Mouse (Mus musculus): Measurements from ENCODE around the gene Gm17660. TPM values are rescaled to one million over a fixed set of nuclear protein-coding genes. Genes with fewer than 3 reads are reported as not detected.
A peak's percentile ranks its signal among the peaks of the same experiment; 100 is the strongest.

The Gm17660 gene
- total RNA-seq (2021) (not detected), polyA plus RNA-seq (2012; rRNA removed) (not detected in 2 replicates)
- long read RNA-seq: 0 reads

DNA sequence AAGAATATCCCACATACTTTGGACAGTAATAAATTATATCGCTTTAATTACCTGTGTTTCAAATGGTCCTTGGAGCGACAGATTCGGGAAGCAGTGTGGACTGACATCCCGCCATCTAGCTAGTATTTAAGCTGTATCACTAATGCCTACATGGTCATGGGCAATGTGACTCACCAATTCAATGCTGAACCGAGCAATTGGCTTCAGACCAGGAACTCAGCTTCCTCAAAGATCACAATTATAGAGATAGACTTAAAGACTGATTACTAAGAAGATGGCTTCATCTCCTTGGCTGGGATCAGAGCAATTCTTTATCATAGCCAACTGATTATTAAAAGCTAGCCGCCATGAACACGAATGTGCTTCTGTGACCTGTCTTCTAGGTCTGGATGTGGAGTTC is at the start of gene Gm17660:
Gm17660 (minus strand) TSS at position 101 of the 400 bp plus-strand sequence.
- DNase-seq: no peak

DNA sequence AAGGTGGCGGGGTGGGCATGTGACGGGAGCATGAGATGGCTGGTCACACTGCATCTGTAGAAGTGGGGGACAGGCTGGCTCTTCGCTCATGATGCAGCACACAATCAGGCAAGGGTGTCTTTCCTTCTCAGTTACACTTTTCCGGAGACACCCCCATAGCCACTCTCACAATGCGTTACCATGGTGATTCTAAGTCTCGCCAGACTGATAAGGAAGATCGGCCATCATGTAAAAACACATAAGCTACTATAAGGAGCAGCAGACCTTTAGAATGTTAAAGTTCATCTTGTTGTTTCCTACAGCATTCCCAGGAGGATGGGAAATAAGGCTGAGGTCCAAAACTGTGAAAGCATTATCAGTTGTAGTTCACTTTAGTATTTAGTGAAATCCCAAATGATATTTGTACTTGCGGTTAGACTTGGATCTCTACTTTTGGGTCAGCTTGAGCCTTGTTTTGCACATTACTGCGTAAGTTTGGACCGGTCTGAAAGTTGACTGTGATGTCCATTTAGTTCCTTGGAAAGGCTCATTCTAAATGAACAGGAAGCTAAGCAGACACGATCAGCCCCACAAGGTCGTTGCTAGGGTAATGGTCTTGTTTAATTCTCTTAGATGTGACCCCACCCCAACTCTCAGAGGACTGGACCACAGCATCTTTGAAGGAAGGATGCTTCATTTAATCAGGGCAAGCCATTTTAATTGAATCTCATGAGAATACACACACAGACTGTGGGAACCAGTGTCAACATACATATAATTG is 49.3 kb upstream of the Gm17660 start:
- DNase-seq: no peak

DNA sequence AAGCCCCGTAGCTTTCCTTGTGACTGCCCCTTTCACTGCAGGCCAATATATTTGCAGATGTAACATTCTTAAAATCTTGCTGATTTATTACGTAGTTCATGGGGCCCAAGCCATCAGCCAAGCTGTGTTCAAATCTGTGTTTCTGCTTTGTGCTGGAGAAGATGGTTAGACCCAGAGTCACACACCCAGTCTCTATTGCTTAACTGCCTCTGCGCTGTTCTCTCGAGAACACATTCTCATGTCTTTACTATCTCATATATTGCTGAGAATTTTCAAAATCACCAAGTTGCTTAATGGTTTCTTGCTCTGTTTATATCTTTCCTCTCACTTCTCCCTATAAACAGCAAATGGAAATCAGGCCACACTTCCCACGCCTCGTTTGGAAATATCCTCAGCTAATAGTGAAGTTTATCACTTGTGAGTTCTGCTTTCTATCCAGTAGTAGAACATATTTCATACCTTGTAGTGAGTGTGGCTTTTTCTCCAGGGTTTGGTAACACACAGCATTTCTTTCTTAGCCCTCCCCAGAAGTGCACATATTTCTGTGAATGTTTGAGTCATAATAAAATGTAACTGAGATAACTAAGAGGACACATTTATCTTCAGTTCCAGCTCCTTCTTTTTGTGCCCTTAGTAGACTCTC is 46.7 kb upstream of the Gm17660 start:
- no peak for DNase-seq

DNA sequence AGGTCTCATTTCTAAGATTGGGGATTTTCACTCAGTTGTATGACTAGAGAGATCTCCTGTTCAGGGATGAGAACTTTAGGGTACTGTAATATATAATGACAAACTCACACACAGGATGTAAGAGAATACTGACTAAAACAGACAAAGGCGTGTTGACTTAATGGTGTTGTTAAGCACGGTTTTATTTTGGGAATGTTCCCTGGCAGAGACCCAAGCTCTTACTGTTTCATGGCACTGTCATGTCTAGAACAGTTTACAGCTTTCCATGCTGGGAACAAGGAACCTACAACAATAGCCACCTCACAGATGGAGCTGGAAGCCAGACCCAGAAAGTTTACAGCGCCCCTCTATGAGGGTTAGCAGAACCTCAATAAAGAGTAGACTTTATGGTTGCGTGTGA is 38.5 kb upstream of the Gm17660 start:
- no peak for DNase-seq

DNA sequence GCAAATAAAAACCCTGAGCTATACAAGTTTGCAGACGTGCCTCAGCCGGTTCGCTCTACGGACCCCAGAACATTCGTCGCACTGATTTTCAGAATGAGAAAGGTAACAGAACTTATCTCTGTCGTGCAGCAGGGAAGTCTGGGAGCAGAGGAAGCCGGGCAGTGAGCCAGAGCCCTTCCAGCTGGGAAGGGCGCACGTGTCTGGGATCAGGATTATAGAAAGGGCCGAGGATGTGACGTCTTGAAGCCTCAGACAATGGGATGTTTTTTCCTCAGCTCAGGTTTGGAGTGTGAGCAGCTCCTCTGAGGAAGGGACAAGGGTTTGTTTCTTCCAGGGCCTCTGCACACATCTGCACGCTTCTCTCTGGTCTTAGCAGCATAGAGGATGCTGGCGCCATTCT is 37.7 kb upstream of the Gm17660 start:
- peak; percentile 58 for DNase-seq

DNA sequence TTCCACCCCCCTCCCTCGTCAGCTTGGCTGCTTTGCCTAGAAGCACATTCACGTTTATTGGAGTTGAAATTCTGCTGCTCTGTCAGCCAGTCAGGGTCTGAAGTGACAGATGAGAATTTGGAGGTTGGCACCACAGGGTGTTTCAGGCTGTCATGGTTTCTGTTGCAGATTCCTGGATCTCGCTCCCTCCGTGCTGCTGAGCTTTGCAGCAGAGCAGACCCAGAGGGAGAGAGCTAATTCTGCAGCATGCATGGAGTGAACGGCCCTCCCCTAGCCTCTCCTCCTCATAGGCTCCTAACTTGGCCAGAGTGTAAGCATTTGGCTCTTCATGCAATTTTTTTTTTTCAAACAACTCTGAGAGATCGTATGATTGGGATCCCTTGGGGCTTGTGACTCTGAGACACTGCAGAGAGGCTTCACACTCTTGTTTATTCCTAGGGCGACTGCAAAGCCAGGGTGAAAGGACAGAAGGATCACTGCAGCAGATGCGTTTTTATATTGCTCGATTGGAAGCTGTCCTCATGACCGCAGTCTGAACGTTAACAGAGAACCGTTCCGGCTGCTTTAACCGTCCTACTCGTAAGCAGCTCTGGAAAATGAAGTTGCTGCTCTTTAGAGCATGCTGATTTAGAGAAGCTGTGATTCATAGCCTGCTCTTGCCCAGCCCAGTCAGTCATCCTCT is 36.2 kb upstream of the Gm17660 start, which contains the start of gene Sparcl1:
Sparcl1 (minus strand) TSS at position 243 of the 682 bp plus-strand sequence.
- peak; percentile 25 for DNase-seq

DNA sequence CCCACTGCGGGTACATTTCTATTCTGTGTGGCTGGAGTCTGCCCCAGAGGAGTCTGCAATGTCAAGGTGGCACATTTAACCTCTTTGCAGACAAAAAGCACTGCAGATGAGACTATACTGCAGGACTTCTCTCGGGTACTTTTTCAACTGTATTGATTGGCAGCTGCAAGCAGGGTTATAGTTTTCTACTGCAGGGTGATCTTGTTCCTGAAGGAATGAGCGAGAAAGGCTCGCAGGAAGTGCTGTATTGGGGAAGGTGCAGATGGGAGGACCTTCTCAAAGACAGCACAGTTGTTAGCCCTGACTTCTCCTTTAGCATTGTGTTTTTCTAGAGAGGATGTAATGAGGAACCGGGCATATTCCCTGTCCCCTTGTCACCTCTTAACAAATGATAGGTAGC is 35.1 kb upstream of the Gm17660 start:
- DNase-seq: no peak

DNA sequence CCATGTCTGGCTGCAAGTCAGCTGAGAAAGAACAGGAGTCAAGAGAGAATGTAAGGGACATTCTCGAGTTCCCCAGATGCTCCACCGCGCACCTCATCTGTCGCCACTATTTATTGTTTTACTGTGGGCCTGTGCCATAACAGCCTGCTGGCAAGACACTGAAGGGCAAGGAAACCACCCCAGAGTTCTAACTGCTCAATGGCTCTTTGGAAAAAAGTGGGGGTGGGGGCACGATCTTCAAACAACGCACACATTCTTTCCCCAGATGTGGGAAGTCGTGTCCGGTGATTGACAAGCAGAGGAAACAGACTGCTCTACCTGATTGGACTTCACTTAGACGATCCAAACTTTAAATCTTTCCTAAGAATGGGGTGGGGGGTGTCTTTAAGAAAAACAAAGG is 34.6 kb upstream of the Gm17660 start:
- DNase-seq: no peak

DNA sequence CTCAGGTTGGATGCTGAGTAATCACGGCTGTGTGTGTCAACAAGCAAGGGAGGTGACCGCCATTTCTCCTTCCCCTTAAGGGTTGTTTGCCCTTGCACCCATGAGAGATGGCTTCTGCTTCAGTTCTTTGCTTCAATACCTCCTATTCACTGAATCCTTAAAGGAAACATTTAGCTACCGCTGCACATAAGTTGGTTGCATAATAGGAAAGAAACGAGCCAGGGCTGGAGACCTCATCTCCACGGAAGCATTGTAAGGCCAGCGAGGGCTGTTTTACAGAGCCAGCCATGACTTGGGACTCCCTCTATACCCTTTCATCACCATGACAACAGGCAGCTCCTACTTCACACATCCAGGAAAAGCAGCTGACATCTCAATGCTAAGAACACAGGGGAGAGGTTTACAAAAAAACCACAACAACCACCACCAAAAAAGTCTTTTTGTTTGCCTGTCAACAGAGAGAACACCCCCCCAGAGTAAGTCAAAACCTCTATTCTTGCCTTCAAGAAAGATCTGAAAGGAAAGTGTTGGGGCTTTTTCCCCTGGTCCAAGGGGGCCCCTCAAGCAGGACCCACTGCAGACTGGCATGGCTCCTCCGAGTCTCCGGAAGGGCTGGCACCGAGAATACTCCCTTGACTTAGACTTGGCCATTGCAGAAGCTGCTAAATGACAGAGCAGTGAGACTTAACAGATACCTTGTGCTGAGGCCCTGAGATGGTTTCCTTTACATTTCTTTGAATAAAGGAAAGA is 32.9 kb upstream of the Gm17660 start:
- no peak for DNase-seq

DNA sequence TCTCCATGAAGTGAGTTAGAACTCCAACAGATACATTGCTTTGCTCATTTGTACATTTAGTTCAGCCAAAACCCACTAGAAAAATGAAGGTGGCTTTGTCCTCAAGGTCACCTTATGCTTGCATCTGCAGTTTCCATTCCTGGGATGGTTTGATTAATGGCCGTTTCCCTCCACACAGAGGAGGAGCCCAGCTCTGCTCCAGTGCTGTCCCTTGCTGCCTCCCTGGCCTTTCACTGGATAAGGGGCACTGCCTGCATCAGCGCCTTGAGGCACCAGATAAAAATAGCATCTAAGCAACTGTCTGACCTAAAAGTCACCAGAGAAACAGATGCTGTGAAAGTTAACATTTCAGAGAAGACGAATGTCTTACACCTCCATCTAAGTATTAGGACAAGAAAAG is 32.1 kb upstream of the Gm17660 start:
- DNase-seq: peak; percentile 56

DNA sequence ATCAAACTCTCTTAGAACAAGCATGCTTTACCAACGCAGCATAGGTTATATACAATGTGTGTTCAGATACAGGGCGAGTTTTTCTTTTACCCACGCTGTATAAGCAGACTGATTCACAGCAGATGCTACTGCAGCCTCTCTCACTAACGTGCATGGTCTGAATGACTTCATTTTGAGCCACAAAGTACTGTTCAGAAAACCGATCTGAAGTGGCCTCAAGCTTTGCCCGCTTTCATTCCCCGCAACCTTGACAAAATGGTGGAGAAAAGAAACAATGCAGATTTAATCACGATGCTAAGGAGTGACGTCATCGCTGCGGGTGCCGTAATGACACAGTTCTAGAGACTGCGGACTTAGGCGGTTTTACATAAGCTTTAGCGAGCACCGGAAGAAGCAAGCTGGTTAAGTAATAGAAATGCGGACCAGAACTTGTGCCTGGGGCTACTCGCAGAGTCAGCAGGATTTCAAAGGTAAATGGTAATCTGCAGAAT is 31.5 kb upstream of the Gm17660 start:
- DNase-seq: peak; percentile 24

DNA sequence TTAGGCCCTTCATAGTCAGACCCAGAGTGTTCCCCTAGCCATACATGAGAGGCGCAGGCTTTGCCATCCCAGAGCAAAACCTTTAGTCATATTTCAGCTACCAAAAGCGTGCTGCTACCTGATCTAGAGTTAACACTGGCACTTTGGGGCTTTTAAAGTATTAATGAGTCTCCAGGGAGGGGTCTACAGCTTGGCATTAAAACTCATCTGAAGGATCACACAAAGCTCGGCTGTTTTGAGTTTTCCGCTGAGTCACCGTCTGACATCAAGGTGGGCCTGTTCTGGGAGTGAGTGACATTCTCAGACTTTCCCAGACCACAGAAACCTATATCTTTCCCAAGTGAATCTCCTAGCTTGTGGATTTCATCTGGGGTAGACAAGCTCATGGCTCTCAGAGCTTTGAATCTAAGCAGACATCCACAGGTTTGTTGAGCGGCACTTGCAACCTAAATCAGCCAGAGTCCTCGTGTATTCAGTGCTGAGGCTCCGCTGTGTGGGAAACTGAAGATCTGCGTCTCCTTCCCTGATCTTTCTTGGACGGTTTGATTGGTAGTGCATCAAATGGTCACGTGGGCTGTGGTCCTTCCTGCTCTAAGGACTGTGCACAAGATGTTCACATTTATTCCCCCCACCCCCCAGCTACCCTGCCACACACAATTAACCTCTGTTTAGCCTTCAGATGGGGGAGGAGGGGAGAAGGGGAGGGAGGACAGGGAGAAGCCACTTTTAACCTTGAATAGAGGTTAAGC is 30.9 kb upstream of the Gm17660 start:
- no peak for DNase-seq

DNA sequence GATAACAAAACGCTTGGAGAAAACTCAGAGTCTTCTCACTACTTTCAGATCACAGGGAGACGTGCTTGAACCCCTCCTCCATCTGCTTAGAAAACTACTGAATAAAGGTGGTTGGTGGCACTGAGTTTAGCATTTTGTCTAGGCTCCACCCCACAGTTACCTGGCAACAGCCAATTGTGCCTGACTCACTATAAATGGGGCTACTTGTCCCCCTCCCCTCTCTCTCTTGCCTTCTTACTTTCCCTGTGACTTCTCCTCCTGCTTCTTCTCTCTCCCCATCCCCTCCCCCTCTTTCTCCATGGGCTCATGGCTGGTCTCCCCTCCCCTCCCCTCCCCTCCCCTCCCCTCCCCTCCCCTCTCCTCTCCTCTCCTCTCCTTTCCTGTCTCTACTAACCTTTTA is 26.7 kb upstream of the Gm17660 start:
- DNase-seq: no peak

DNA sequence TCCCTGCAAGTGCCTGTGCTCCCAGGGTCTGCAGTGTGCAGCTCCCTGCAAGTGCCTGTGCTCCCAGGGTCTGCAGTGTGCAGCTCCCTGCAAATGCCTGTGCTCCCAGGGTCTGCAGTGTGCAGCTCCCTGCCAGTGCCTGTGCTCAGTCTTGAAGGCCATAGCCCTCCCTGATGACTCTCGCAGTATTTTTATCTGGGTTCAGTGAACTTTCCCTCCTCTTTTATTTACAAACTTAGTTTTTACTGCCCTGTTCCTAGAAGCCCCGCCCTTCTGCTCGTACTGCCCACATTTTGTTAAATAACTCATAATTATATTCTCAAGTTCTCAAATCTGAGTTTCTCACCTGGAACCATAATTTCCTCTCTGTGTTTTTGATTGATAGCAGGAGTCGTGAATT is 25.8 kb upstream of the Gm17660 start:
- DNase-seq: no peak

DNA sequence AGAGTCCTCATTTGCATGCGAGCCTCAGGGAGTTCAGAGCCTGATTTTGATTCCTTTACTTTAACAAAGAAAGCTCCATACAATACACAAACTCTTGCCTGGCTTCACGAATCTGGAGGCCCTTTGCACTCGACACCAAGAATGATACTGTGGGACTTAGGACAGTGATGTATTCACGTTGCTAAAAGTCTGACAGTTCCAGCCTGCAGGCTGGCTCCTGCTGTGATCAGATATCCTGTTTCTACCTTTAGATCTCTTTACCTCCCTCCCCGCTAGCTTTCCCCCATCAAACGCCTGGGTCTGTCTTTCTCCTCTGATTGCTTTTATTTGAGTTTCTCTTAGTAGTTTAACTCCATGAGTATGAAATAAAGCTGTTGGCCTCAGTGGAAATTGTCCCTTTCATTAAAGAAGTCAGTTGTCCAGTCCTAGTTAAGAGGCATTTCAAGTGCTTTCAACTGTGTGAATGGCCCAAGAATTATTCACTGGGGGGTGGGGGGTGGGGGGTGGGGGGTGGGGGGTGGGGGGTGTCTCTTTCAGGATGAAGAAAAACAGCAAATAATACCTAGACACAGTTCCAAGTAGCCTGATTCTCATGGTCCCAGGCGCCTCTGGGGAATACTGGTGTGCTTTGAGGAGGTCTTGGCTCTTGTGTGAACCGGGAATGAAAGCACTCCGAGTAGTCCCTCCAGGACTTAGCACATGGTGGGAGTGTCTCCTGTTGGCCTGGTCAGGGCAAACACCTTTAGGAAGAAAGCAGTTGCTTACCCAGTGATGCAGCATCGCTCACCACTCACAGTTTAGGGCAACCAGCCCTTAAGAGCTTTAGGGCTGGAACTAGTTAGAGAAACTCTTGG is 24.5 kb upstream of the Gm17660 start:
- no peak for DNase-seq

DNA sequence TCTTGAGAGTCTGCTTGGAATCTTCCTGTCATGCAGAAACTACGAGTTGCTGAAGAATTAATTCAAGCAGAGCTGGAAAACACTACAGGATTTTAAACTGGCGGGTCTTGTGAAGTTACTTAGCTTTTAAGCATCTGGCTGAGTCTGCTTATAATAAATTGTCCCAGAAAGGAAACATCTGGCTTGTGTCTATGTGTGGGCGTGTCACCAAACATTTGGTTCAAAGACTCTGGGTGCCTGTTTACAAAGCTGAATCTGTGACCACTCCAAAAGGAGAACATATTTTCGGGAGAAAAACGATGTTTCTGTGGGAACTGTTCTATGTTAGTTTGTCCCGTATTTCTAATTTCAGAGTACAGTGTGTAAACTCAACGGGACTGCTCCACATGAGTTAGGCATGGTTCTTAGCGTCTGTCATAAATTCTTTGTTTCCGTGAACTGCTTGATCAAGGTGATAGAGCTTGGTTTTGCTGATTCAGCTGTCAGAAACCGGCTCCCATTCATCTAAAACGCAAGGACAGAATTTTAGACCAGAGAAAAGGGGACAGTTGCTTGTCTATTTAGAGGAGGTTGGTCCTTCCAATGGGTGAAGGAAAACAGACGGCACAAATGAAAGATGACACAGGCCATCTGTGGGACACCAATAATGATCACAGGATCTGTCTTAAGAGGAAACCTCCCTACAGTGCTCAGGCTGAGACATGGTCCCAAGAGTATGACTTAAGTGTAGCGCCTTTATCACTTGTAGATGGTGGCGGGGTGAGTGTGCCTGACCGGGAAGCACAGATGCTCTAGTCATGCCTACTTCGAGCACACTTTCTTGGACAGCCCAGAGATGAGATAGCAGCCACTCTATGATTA is 18.9 kb upstream of the Gm17660 start:
- no peak for DNase-seq

DNA sequence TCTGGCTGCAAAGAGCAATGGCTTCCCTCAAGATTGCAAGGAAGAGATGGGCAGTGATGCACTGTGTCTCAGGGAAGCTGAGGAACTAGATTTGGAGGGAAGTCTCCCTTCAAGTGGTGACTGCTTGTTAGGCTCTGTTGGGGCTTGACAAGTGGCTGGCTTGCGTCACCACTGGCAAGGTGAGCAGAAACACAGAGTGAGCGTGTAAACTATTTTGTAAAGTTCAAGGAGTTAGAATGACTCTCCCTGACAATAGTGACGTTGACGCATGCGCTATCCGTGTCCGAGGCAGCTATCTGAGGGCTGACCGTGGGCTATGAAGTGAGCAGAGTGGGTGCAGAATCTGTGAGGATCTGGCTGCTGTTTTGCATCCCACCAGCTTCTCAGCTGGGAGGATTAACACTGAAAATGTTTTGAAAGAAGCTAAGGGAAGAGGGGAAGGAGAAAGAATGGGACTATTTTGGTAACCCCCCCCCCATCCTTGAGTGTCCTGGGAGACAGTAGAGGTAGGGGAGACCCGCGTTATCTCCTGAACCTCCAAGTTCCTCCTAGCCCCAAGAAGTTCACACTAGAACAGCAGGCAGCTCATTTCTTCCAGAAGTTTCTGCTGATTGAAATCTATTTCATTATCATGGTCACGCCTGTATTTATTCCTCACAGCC is 18.1 kb upstream of the Gm17660 start:
- DNase-seq: no peak

DNA sequence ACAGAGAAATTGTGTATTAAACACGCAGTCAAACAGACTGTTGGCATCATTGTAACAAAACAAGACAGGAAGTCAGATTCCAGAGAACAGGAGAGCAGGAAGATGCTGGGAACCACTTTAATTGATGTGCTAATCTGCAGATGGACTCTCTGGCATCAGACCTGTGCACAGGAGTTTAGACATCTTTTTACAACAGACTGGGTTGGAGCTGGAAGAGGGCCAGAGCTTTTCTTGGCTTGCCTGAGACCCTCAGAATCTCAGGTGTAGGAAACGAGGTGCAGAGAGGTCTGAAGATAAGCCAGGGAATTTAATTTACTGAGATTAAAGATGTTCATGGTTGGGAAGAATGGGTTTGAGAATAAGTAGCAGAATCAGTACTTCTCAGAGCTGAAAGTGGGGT is 12.3 kb upstream of the Gm17660 start:
- DNase-seq: no peak

DNA sequence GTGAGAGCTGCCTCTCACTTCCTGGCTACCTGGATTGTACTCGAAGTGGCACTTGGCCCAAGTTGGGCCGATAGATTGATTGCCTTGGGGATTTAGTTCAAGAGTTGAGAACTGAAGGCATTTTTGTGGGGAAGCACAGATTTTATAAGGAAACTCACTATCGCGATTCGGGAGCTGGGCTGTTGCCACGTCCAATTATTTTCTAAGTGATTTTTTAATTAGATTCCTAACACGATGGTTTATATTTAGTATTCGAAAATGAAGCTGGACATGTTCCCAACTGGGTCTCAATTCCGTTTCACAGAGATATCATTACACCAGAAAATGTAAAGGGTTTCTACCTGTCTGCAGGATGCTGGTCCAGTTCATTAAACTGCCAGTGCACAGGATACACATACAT is 8.0 kb upstream of the Gm17660 start:
- no peak for DNase-seq
